Mouse (Mus musculus): Measurements from ENCODE around the gene Ptgis. TPM values are rescaled to one million over a fixed set of nuclear protein-coding genes. Genes with fewer than 3 reads are reported as not detected.

Gene Ptgis
- total RNA-seq, 2 experiments from 2014 or later: 3.0 TPM

DNA sequence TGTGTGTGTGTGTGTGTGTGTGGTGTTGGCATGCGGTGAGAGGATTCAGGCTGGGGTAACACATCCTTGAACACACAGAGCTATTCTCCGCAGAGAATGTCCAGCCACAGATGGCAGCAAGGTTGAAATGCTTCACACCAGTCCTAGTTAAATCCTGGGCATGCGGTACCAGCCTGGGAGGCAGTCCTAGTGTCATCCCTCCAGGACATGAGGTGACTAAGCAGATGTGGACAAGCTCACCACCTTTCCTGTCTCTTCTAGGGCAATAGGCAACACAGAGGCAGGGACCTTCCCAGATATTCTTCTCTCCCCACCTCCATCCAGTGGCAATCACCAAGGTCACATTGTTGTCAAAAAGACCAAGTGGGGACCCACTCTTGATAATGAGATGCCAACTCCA, 98.1 kb downstream of the Ptgis start:
- intact Hi-C loops (cut with DNase I): no loop called here
- DNase-seq (ENCODE audit: extremely low spot score in 1 of 2, low spot score in 2 of 2): no peak

DNA sequence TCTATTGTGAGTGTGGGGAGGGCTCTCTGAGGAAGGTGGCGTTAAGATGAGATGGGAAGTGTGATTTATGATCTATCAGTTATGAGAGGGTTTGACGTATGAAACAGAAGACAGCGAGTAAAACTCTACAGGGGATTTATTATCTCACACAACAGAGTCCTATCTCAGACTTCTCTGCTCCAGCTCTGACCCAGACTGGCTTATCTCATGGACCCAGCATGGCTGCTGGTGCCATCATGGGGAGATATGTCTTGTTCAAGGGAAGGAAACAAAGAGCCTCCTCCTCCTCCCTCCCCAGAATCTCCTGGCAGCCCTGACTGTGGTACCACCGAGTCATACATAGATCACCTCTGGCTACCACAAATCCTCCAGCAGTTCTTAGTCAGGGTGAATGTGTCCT, 98.6 kb downstream of the Ptgis start:
- intact Hi-C loops (cut with DNase I): no loop called here
- no peak for DNase-seq (ENCODE audit: extremely low spot score in 1 of 2, low spot score in 2 of 2)

Other genes with a start within 250 kb of the Ptgis start
- 10 to 100 TPM; 75.1 to 75.9 TPM for gene Stau1, start 244.3 kb downstream of the Ptgis start, total RNA-seq (2021)
- gene Ddx27, start 225.4 kb downstream of the Ptgis start, total RNA-seq (2021): 10 to 100 TPM; 34.9 to 40.6 TPM
- 10 to 100 TPM; 29.7 to 33.6 TPM for gene Znfx1, start 177.6 kb downstream of the Ptgis start, total RNA-seq (2021)
- 10 to 100 TPM; 95.0 to 95.2 TPM for gene Kcnb1, start 50.4 kb downstream of the Ptgis start, total RNA-seq (2021)
- gene B4galt5, start 108.6 kb upstream of the Ptgis start, total RNA-seq (2021): 10 to 100 TPM; 63.0 to 70.2 TPM
- 10 to 100 TPM; 33.9 to 35.6 TPM for gene Slc9a8, start 181.1 kb upstream of the Ptgis start, total RNA-seq (2021)